Mouse (Mus musculus) kidney, adult 2 months (tissue): ENCODE data around the gene Gucy2d.

ENCODE experiments used
- CTCF ChIP-seq: fragments of 200-500 bp; conservative IDR thresholded peaks from 2 replicates; pipeline ENCODE4 v1.5.1; 2011; ENCODE audit warnings: low read depth, mild to moderate bottlenecking, control low read depth, low read length, moderate library complexity, mixed read lengths; ENCODE audit not compliant: insufficient read depth, insufficient read length
- POLR2A ChIP-seq: fragments of 200-500 bp; IDR thresholded peaks from one replicate; pipeline ENCODE4 v1.6.1; 2011; ENCODE audit warnings: low read depth, low read length, control low read depth

DNA sequence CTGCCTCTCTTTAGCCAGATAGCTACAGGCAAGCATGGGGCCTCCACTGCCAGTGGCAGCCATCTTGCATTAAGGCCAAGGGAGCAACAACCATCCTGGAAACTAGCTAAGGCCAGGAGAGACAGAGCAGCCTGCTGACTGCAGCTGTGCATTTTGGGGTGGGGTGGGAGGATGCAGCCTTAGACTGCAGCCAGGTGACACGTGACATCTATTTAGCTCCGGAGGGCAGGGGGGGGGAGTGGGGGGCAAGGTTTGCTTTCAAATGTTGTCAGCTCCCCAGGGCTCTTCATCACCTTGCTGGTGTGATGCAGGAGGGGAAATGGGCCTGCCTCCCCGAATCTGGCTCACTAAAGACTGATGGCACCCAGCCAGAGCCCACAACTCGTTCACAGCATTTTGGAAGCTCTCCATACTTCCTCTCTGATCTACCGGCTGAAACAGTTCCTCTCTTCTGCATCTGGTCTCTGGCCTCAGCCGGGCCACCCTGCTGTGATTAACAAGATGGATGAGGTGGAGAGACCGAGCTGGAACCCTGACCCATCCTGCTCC, 83.7 kb downstream of the Gucy2d start:
- no peak for TF ChIP-seq CTCF
- TF ChIP-seq POLR2A = no peak
